Mouse (Mus musculus): ENCODE measurements around the gene Ttll13.
A peak's percentile ranks its signal among the peaks of the same experiment; 100 is the strongest.

Ttll13 gene

GRCm38 (mm10) chr7:80246148-80246721 is at the start of gene Ttll13:
Gene Ttll13 (plus strand): TSS chr7:80246376.
- DNase-seq (ENCODE audit: low spot score), result peak; percentile 98

- peak; percentile 45 for DNase-seq (ENCODE audit: low spot score)
These were observed 48.8 kb upstream of the Ttll13 start for GRCm38 (mm10) chr7:80197371-80197770.

GRCm38 (mm10) chr7:80197941-80198778 is 48.0 kb upstream of the Ttll13 start:
- peak; percentile 89 for DNase-seq (ENCODE audit: low spot score)

GRCm38 (mm10) chr7:80198863-80199262 is 47.3 kb upstream of the Ttll13 start:
- peak; percentile 51 for DNase-seq (ENCODE audit: low spot score)

GRCm38 (mm10) chr7:80199286-80199685 is 46.9 kb upstream of the Ttll13 start:
- DNase-seq (ENCODE audit: low spot score), result no peak

- DNase-seq (ENCODE audit: low spot score), result no peak
These were observed 46.2 kb upstream of the Ttll13 start for GRCm38 (mm10) chr7:80199851-80200587.

GRCm38 (mm10) chr7:80200588-80200945 is 45.6 kb upstream of the Ttll13 start:
- DNase-seq (ENCODE audit: low spot score), result no peak

- DNase-seq (ENCODE audit: low spot score), result no peak
These were observed 45.1 kb upstream of the Ttll13 start for GRCm38 (mm10) chr7:80200963-80201539.

GRCm38 (mm10) chr7:80201888-80202540 is 44.2 kb upstream of the Ttll13 start:
- no peak for DNase-seq (ENCODE audit: low spot score)

- no peak for DNase-seq (ENCODE audit: low spot score)
These were observed 43.2 kb upstream of the Ttll13 start for GRCm38 (mm10) chr7:80202961-80203360.

GRCm38 (mm10) chr7:80203638-80204096 is 42.5 kb upstream of the Ttll13 start:
- DNase-seq (ENCODE audit: low spot score), result no peak

GRCm38 (mm10) chr7:80204362-80204761 is 41.8 kb upstream of the Ttll13 start:
- no peak for DNase-seq (ENCODE audit: low spot score)

GRCm38 (mm10) chr7:80204961-80205360 is 41.2 kb upstream of the Ttll13 start:
- DNase-seq (ENCODE audit: low spot score), result no peak

GRCm38 (mm10) chr7:80205705-80206589 is 40.2 kb upstream of the Ttll13 start:
- DNase-seq (ENCODE audit: low spot score), result no peak

GRCm38 (mm10) chr7:80207314-80207731 is 38.9 kb upstream of the Ttll13 start:
- DNase-seq (ENCODE audit: low spot score), result no peak

GRCm38 (mm10) chr7:80208026-80208642 is 38.0 kb upstream of the Ttll13 start:
- no peak for DNase-seq (ENCODE audit: low spot score)

- no peak for DNase-seq (ENCODE audit: low spot score)
These were observed 37.3 kb upstream of the Ttll13 start for GRCm38 (mm10) chr7:80208738-80209430.

- DNase-seq (ENCODE audit: low spot score), result no peak
These were observed 36.5 kb upstream of the Ttll13 start for GRCm38 (mm10) chr7:80209669-80210068.

- no peak for DNase-seq (ENCODE audit: low spot score)
These were observed 35.2 kb upstream of the Ttll13 start for GRCm38 (mm10) chr7:80210982-80211381.

GRCm38 (mm10) chr7:80213604-80214003 is 32.6 kb upstream of the Ttll13 start:
- DNase-seq (ENCODE audit: low spot score), result no peak

Data from MN1 (cell line).